Mouse (Mus musculus) c-Kit-positive CD71-positive TER-119-positive erythroid progenitor cells, embryonic 14.5 days (primary cell): ENCODE data around the gene Sh3bgrl.

Experiments
- DNase-seq: peaks from one replicate; pipeline ENCODE4 v3.0.0-alpha.2; 2013; ENCODE audit warnings: low spot score

Sh3bgrl gene

DNA sequence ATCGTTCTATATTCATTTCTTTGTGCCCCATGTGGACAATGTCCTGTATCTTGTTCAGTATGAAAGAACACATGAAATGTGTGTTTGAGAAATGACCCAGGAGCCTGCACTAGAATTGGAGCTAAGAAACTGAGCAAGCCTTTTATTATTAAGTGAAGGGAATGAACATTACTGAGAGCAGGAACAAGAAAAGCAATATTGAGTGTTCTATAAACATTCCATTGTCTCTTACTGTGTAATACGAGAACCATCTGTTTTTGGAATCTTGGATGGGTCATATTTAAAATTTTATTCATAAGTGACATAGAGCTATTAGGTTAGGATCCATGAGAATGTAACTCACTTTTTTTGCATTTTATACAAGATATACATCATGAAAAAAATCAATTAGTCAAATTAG is 36.7 kb downstream of the Sh3bgrl start:
- DNase-seq = no peak

DNA sequence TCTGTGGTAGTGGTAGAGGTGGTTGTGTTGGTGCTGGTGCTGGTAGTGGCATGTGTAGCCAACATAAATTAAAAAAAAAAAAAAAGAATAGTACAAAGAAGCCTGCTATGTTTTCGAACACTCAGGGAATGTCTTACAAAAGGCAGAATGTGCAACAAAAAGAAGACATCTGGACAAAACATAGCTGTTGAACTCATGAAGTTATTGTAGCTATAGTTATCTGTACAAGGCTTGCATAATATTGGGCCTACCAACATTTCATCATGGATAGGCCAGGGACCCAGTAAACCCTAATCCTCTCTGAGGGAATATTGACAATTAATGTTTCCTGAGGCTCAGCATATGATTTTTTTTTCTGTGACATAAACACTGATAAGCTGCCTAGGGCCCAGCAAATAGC is 37.3 kb downstream of the Sh3bgrl start:
- no peak for DNase-seq

- DNase-seq = no peak
These were observed 38.3 kb downstream of the Sh3bgrl start for GRCm38 (mm10) chrX:109133500-109133899.

- no peak for DNase-seq
These were observed 41.1 kb downstream of the Sh3bgrl start for GRCm38 (mm10) chrX:109136306-109136705.

GRCm38 (mm10) chrX:109136820-109137219 is 41.7 kb downstream of the Sh3bgrl start:
- no peak for DNase-seq

DNA sequence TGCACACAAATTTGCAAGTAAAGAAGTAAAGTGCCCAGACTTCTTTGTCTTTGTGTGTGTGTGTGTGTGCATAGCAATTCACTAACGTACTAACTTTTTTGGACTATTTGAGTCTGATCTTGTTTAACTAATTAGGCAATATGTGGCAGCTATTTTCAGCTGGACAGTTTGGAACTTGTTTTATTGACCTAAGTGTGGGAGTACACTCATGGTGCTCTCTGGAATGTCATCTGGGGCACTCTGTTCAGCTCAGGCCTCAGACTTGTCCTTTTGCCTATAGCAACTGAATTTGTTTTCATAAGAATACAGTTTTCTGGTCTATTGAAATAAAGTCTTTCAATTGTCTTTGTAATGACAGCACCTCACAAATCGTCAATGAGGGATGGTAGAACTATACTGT is 42.1 kb downstream of the Sh3bgrl start:
- no peak for DNase-seq

GRCm38 (mm10) chrX:109141337-109141870 is 46.2 kb downstream of the Sh3bgrl start:
- DNase-seq = no peak

- no peak for DNase-seq
These were observed 47.1 kb downstream of the Sh3bgrl start for GRCm38 (mm10) chrX:109142281-109142680.

DNA sequence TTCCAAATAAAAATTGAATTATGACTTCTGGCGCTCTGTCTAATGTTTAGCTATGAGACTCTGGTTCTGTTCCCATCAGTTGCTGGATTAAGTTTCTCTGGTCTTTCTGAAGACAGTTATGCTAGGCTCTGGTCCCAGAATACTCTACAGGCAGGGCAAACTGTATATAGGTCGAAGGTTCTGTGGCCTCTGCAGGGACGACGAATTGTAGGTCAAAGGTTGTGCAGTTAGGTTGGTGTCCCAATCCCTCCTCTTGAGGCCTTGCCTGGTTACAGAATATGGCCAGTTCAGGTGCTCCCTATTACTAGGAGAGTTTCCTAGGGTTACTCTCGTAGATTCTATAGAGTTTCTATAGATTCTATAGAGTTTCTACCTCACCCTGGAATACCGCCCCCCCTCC is 50.6 kb downstream of the Sh3bgrl start:
- DNase-seq = no peak

GRCm38 (mm10) chrX:109147108-109147507 is 51.9 kb downstream of the Sh3bgrl start:
- DNase-seq = no peak

- no peak for DNase-seq
These were observed 56.1 kb downstream of the Sh3bgrl start for GRCm38 (mm10) chrX:109151228-109151627.

DNA sequence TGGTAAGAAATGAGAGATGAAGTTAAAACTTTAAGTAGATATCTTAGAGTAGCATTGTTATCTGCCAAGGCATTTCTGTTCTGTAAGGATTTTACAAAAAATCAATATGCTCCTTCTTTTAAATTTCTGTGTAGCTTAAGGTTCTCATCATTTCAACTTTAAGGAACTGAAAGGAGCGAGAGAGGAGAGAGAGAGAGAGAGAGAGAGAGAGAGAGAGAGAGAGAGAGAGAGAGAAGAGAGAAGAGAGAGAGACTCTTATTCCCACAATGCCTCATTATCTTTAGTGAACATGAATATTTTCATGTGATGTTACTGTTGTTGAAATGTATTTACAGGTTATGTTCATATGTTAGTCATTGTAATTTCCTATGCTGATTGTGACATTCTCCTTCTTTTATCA is 65.2 kb downstream of the Sh3bgrl start:
- no peak for DNase-seq

DNA sequence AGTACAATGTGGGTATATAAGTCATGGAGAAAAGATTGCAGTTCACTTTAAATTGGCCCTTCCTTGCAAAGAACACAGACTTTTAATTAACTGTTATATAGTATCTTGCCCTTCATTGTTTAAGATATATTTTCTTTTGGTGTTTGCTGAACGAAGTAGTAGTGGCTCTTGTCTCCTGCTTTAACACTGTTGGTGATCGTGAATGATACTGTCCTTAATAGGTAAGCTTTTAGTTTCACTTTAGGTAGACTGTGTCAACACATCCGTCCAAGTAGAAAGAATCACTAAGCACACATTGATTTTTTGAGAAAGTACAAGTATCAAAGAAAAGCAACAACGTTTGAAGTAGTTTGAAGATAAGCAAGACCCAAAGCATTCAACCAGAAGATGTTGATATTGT is 65.7 kb downstream of the Sh3bgrl start:
- no peak for DNase-seq

- no peak for DNase-seq
These were observed 79.9 kb downstream of the Sh3bgrl start for GRCm38 (mm10) chrX:109175038-109175437.

DNA sequence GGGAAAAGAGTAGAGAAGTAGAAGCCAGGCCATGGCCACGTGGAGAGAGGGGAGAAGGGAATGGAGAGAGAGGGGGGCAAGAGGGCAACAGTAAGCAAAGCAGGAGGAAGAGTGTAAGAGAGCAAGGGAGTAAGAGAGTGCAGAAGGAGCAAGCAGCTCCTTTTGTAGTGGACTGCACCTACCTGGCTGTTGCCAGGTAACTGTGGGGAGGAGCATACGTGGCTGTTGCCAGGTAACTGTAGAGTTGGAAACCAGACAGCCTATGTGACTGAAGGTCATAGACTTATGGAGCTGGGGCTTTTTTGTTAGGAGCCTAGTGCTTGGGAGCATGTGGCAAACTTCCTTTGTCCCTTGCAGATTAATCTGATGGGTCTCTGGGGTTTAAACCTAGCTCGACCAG is 80.3 kb downstream of the Sh3bgrl start:
- no peak for DNase-seq

DNA sequence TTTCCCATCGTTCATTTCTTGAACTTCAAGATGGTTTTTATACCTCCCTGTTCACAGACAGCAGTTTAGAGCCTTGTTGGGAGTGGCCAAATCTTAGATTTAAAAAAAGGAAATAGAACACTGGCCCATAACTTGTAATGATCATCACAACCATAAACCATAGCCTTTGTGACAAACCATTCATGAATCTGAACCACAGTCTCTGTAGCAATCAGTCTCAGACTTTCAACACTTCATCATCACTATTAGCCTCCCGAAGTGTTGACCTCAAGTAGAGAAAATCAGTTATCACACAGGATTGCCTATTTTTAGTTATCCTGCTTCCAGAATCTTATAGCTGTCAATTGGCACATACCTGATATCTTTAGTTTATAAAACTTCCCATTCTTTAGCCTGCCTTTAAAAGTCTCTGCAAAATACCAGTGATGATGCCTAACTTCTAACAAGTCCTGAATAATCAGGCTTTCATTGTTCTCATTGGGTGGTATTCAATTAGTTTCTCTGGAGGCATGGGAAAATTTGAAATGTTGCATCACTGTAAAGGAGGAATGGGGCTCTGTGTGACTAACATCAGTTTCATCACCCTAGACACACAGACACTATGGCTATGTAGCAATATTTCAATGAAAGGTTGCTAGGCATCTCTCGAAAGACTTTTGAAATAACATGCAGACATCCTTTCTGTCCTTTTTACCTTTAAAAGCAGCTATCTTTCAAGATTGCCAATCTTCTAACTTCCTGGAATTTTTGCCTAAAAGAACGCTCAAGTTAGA is 89.7 kb downstream of the Sh3bgrl start:
- no peak for DNase-seq

GRCm38 (mm10) chrX:109189607-109190006 is 94.4 kb downstream of the Sh3bgrl start:
- DNase-seq = no peak

DNA sequence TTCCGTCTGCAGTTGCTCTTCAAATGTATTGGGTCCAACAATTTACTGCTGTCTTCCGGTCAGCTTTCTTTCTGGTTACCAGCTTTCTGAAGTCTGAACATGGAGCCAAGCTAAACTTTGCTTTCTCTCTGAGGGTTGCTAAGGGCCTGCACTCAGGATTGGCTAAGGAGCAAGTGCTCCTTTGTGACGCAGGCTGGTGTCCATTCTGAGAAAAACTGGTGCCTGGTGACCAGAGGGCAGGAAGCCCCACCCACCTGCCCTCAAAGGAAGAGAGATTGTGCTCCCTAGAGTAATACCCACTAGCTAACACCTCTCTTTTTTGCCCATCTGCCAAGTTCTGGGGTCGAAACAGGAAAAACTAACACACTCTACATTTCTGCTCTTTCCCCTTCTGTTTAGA is 95.8 kb downstream of the Sh3bgrl start:
- no peak for DNase-seq

- no peak for DNase-seq
These were observed 96.3 kb downstream of the Sh3bgrl start for GRCm38 (mm10) chrX:109191436-109191835.

- DNase-seq = no peak
These were observed 101.3 kb downstream of the Sh3bgrl start, which contains the start of gene Gm6377 for GRCm38 (mm10) chrX:109196468-109196867. Gene Gm6377, plus strand, starts transcription at chrX:109196756.

DNA sequence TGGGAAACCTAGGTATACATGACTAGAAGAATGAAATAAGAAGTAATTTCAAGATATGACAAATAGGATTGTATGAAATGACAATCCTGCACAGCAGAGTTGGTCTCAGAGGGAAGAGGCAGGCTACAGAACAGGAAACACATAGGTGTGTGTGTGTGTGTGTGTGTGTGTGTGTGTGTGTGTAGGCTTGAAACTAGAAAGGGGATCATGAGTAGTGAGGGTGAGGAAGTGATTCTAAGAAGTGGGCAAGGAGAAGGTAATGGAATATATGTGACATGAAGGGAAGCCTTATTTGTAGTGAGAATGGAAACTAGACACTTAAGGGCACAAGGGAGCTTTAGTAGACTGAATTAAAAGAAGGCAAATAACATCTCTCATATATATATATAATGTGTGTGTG is 112.7 kb downstream of the Sh3bgrl start:
- DNase-seq = no peak

GRCm38 (mm10) chrX:109228720-109229119 is 133.6 kb downstream of the Sh3bgrl start:
- DNase-seq = no peak

- no peak for DNase-seq
These were observed 140.3 kb downstream of the Sh3bgrl start for GRCm38 (mm10) chrX:109235383-109236036.
